Mouse (Mus musculus) E14TG2a.4 (cell line): ENCODE results near the gene Klhdc2.

Experiments used
- CTCF ChIP-seq: conservative IDR thresholded peaks from 2 replicates; pipeline ENCODE4 v1.5.1; 2014; ENCODE audit warnings: low read length
- POU5F1 ChIP-seq: IDR thresholded peaks from 2 replicates; pipeline ENCODE4 v1.6.1; 2014; ENCODE audit warnings: low read length, borderline replicate concordance

DNA sequence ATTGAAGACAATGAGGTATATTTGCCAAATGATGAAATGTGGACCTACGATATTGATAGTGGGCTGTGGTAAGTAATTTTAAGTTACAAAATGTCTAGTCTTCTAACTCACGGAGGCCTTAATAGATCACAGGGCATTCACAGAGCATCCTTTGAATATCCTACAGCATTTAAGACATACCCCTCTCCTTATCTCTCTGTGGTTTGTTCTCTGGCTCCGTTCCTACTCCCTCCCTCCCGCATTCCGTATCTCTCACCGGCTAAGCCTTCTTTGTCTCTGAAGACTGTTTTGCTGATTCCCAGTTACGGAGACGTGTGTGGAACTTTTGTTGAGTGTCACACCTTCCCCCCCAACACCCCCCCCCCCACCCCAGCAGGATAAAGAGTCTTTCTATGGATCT lies 45.7 kb upstream of the Klhdc2 start:
- TF ChIP-seq CTCF (no peak), POU5F1 (no peak)
